Mouse (Mus musculus): ENCODE measurements around the gene Slc8a1. TPM values are rescaled to one million over a fixed set of nuclear protein-coding genes. Genes with fewer than 3 reads are reported as not detected.

The Slc8a1 gene
- 0.48 and 1.0 TPM in 2 replicates for polyA plus RNA-seq (2012; ENCODE audit: low replicate concordance)

GRCm38 (mm10) chr17:81738311-81738755, at the start of gene Slc8a1:
Slc8a1 (minus strand) TSS chr17:81738377.

GRCm38 (mm10) chr17:81441463-81441862, 296.7 kb downstream of the Slc8a1 start, which contains the start of gene Gm11096:
Gm11096 (plus strand) TSS chr17:81441763.

Measured in leukemia stem cell, adult 10-12 weeks (primary cell).